Mouse (Mus musculus) liver (tissue): Measurements from ENCODE around the gene Eda.
A peak's percentile ranks its signal among the peaks of the same experiment; 100 is the strongest.

Source experiments
- DNase-seq: peaks from one replicate; pipeline ENCODE4 v3.0.0-alpha.2; 2020; ENCODE audit warnings: mixed read lengths

Eda gene

DNA sequence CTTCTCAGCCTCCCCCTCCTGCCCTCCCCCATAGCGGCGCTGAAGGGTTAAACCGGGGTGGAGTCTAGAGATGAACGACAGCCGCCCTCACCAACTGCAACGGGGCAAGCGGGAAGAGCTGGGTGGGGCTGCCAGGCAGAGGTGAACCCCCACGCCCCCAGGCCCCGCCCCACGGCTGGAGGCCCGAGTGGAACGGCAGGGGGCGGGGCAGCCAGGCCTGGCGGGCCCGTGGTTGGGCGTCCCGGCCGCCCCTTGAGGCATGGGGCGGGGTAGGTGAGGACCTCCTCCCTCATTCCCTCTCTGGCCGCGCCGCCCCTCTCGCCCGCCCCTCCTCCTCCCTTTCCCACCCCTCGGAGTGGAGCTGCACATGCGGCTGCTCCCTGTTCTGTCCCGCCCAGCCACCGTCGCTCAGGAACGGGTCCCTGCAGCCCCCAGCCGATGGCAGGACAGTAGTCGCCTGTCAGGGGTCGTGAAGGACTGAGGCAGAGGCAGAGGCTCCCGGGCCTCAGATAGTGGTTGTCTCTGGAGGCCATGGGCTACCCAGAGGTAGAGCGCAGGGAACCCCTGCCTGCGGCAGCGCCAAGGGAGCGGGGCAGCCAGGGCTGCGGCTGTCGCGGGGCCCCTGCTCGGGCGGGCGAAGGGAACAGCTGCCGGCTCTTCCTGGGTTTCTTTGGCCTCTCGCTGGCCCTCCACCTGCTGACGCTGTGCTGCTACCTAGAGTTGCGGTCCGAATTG lies at the start of gene Eda:
Eda (plus strand) TSS at position 357 of the 735 bp plus-strand sequence.
- DNase-seq = peak; percentile 89

DNA sequence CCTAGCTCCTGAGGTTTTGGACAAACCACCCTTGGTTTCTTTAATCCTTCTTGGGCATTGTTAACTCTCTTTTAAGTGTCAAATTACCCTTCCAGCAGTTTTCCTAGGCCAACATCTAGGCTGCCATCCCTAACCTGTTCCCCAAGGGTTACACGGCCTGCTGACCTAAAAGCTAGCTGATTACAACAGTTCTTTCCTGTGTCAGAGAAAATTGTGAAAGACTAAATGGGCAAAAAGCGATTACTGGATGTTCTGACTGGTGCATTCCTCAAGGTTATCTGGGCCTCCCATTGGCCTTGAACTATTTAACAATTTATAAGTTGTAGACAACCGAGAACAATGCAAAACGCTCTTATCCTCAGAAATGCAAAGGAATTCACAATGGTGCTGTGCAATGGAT lies 14.4 kb upstream of the Eda start:
- DNase-seq = no peak

DNA sequence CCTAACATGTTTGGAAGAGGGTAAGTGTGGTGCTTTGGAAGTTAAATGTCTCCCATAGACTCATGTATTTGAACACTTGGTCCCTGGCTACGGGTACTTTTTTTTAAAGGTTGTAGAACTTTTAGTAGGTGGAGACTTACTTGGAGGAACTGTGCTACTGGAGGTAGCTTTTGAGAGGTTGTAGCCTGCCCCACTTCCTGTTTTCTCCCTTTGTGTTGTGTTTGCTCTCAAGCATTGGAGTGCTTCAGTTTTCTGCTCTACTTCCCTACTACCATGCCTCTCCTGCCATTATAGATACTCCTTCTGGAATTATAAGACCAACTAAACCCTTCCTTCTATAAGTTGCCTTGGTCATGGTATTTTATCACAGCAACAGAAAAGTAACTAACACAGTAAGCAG lies 5.3 kb upstream of the Eda start:
- DNase-seq = no peak

DNA sequence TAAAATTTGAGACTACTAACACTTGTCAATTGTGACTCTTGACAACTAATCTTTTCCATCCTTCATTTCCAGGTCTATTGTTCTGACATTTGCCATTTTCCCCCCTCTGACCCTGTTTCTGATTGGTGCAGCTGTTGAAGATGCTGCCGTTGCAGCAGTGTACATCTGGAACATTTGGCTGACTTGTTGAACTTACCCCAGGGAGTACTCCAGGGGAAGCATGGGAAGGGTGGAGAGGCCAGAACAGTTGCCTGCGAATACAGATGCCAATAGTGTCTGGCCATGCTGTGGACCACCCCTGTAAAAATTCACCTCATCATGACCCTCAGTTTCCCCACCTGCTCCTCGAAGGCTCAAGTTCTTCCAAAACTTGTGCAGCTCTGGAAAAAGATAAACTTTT lies 1.0 kb upstream of the Eda start:
- DNase-seq = no peak

DNA sequence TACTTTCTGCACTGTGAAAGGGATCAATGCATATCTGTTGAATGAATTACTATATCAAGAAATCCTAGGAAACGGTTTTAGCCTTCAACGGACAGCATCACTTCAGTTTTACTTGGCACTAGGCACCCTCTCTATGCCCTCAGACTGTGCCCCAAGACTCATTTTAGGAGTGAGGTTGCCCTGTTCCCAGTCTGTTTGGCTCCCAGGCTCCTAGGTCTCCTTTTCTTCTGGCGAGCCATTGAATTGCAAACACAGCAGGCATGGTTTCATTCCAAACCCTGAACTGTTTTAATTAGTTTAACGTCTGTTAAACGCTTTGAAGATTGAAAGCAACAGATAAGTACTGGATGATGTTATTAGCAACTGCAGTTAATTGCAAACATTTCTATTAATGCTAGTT lies 603 bp upstream of the Eda start:
- DNase-seq = no peak

DNA sequence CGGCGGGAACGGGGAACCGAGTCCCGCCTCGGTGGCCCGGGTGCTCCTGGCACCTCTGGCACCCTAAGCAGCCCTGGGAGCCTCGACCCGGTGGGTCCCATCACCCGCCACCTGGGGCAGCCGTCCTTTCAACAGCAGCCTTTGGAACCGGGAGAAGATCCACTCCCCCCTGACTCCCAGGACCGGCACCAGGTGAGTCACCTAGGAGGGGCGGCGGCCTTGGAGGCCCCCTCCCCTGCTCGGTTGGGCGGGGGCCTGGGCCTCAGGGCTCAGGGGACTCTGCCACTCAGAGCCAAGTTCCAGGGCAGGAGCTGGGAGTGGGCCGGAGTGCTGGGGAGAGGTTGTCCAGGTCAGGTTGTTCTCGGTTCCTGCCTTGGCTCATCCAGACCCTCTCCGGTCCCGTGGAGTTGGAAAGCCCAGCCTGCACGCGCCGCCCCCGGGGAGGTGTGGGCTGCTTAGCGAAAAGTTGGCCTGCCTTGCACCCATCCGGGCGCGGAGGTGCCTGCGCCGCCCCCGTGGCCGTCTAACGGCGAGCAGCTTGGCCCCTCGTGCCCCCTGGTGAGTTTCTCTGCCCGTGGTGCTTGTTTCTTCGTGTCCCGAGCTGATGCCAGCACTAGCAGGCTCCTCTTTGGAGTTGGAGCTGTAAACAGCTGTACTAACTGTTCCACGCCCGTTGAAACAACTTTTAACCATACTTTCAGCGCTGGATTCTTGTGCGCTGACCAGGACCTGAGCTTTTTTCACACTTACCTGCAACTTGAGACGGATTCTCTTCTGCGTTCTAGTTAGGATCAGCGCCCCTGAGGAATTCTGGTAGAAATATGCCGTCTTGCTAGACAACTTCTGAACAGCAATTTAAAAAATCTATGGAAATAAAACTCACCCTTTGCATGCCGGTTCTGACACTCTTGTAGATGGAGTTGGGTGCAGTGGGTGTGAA lies 849 bp downstream of the Eda start:
- peak; percentile 28 for DNase-seq

DNA sequence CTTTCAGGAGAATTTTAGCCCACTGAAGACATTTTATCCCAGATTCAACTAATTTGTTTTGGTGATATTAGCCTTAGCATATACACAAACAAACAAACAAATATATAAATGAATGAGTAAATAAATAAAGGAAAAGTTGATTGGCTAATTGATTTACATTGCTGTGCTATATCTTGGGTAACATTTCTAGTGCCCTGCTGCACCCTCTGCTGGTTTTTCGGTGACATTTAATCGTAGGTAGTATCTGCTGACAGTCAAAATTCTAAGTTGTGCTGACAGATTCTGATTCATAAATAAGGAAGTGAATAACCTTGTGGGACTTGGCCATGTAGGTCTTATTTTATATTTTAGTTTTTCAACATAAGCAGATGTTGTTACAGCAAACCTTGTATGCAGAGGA lies 2.9 kb downstream of the Eda start:
- no peak for DNase-seq

DNA sequence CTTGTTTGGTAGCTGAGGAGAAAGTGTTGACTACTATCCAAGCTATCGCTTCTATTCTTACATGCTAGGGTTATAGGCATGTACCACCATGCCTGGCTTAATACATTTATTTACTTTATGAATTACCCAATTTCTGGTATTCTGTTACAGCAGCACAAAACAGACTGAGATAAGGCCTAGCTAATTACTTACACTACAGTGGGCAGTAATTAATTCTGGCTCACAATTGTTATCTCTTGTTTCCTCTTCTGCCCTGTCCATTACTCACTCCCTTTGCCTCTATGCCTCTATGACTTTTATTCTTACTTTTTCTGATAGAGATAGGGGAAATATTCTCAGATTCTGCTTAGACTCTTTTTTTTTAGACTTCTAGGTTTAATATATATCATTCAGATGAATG lies 18.0 kb downstream of the Eda start:
- DNase-seq = no peak

DNA sequence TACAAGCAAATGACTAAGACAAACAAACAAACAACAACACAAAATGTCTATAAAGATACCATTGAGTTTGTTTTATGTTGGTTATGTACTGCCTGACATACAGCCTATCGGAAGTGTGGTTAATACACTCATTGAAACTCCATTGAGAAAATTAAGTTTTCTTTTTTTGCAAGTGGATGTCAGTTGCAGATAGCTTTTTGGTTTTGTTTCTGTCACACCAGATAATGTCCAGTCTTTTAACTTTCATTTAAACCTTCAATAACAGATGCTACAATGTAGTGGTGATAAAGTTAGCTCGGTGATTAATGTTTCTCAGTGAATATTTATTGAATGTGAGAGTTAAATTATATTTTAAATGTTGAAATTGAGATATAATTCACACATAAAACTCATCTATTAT lies 23.9 kb downstream of the Eda start:
- DNase-seq = no peak

DNA sequence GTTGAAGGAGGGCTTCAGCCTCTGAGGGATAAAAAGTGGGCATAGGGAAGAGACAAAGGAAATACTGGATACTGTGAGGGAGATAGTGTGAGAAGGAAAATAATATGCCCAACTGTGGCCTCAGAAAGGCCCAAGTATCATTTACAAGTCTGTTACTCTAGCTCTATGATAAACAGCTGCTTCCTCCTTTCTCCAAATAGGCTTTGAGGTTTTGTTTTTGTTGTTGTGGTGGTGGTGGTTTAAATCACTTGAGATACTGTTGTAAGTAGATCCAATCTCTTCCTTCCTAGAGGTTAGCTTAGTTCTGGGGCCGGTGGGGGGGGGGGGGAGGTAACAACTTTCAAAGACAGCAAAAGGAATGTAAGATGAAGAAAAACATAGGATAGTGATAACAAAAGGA lies 143.0 kb downstream of the Eda start:
- DNase-seq = no peak

DNA sequence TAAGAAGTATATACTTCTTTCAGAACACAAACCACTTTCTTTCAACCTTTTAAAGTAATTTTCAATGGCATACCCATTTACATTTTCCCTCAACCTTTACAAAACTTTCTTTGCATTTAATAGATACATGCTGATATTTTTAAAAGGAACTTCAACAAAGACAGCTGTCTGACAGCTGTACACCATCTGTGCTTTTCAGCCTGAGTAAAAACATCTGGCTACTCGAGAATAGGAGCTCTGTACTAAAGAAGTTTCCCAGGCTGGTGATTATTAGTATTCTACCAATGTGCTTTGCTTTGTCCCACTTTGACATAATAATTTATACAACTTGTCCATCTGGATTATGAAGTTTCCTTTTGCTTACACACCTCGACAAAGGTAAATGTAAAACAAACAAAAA lies 219.9 kb downstream of the Eda start:
- no peak for DNase-seq

DNA sequence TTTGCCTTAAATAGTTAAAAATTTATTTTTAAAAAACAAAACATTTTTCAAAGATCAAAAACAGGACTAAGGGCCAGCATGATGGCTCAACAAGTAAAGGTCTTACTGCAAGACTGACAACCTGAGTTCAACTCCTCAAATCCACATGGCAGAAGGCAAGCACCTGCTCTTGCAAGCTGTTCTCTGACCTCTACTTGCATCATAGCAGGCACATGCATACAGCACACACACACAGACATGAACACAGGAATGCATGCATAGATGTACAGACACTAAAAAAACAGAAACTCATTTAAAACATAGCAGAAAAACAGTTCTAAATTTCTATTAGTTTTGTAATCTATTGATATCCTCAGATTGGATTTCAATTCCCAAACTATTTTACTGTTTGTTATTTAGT lies 338.2 kb downstream of the Eda start:
- DNase-seq = no peak

DNA sequence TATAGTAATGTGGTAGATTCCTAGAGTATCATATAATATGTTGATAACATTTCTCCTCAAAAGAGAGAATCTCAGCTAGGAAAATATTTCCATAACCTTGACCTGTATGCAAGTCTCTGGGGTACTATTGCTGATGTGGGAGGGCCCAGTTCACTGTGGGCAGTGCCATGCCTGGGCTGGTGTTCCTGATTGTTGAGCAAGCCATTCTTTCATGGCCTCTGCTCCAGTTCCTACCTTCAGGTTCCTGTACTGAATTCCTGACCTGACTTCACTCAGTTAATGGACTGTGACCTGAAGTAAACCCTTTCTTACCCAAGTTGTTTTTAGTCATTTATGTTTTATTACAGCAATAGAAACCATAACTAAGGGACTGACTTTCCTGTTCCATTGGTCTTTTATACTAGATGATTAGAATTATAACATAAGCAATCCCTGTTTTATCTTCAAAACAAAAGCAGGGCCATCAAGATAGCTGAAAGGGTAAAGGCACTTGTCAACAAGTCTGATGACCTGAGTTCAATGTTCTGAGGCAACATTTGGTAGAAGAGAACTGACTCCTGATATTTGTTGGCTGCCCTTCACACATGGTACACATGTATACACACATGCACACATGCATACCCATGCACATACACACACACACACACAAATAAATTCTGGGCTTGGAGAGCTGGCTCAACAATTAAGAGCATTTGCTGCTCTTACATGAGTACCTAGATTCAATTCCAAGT lies 338.9 kb downstream of the Eda start:
- DNase-seq = no peak

DNA sequence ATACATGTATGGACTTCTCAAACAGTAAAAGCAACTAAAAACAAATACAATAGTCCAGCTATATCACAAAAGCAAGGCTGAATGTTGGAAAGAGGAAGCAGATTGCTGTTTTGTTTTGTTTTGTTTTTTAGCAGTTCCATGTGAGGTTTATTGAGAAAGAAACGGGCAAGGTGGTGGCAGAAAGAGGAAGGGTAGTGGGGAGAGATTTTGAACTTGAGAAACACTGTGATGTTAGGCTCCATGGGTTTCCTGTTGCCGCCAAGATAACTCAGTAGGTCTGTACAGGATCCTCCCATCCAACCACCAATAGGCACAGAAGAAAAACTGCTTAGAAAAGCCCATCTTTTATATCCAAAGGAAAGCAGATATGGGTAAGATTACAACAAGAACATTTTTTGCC lies 365.3 kb downstream of the Eda start:
- DNase-seq = no peak

DNA sequence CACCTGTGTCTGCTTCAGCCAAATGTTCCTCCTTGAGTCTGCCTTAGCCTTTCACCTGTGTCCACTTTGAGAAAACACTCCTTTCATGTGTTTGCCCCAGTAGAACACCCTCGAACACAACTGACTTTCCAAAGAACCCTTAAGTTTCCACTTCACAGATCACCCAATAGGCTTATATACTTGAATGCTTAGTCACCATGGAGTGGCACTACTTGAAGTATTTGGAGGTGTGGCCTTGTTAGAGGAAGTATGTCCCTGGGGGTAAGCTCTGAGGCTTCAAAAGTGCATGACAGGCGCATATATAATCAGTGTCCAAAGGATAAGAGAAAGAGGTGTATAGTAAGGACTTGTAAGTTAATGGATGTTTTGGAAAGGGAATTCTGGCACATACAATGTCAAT lies 369.0 kb downstream of the Eda start:
- DNase-seq = no peak

DNA sequence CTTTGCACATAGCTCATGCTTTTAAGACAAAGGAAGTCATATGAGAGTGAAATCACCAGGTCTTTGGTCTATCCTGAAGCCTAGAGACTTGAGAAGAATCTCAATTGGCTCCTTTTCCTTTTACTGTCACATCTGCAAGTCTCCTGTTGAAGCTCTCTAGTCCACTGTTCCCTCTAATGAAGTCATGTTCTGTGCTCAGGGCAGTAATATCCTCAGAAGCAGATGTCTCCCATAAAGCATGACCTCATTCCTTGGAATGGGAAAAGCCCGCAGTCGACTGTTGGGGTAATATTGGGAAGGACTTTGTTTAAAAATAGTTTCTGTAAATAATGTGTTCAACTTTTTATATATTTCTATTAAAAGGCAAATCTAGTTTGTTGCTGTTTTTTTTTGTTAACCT lies 381.6 kb downstream of the Eda start:
- no peak for DNase-seq

DNA sequence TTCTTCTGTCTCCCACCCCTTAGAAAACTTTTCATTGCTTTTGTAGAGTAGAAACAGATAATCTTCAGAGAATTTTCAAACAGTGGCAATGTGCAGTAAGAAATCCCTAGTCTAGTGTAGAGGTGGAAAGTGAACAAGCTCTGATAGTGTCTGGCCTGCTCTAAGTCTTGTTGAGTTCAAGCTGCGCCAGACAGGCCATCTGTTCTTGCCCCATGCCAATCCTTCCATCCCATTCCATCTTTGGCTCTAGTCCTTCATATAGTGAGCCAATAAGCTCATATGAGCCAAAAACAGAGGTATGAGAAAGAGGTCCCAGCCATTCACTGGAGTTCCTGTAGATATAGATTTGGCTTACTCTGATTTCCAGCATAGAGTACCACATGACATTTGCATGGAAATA lies 414.5 kb downstream of the Eda start:
- no peak for DNase-seq

DNA sequence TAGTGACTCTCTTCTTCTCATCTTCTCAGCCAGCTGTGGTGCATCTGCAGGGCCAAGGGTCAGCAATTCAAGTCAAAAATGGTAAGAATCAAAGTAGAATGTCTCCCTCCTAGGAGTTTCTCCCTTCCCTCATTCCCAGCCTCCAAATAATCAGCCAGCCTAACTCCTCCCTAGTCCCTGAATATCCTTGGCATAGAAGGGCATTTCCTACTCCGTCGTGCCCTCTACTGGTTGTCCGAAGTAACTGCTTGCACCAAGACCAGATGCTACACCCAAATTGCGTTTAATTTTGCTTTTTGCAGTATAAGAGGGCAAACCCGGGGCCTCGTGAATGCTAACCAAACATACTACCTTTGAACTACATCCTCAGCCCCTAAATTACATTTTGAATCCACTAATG lies 416.9 kb downstream of the Eda start:
- DNase-seq = peak; percentile 20

DNA sequence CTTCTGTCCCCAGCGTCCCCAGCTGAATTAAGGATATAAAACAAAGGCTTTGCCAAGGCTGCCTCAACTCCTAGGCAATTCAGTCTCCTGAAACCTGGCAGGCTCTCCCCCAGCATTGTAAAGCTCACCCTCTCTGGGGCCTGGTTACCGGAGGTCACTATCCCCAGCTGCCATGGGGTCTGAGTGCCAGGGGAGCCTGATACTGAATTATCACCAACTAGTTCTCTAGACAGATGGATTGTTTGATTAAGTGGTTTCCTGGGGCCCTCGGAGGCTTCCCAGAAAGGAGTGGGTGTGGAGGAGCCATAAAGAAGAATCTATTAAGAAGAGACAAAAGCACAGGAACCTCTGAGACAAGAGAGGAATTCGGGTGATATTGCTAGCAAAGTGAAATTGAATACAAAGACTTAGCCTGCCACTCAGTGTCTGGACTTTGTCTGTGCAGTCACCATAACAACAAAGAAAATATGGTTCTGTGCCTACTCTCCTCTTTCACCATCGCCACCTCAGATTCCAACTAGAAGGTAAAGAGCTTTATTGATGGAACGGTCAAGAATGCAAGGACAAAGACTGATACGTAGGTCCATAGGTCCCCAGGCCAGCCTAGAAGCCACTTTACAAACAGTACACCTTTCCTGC lies 418.9 kb downstream of the Eda start:
- DNase-seq = peak; percentile 29

DNA sequence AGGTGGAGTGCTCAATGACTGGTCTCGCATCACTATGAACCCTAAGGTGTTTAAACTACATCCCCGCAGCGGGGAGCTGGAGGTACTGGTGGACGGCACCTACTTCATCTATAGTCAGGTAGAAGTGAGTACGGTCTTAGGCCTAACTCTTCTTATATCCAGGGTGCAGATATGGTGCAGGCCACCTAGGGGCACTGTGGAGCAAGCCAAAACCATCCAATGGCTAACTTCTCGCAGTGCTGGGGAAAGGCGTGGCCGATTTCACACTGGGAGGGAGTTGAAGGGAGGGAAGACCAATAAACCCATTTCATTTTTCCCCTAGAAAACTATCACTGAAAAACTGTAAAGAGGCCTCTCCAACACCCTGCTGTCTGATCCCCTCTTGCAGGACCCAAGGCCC lies 419.6 kb downstream of the Eda start:
- peak; percentile 61 for DNase-seq

DNA sequence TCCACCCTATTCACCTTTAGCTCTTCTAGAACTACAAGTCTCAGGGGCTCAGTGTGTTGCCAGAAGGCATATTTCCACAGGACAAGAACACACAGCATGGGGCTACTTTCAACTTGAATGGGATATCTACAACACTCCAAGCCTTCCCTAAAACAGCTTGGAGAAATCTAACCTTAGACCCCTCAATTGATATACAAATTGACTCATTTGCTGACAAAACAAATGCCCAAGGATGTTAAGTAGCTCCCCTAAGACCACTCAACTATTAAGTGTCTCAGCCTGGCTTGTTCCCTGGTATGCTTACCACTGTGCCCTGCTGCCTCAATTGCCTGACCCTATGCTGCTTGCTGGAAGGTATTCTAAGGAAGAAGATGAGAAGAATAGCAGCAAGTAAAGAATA lies 425.5 kb downstream of the Eda start:
- DNase-seq = no peak

DNA sequence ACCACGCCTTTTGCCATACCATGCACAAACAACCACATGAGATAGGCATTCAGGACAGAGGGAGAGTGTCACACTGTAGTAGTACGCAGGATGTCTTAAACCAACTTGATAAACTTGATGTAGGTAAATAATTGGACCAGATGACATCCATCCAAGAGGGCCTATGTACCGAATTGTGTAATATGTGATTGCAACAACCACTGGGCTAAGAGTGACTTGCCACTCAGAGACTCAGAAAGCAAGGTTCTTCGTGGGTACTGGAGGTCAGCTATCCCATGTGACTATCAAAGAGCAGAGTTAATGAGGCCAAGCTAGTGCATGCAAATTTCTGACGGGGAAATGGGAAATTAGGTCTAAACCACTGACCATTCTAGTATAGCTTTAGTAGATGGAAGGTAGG lies 426.3 kb downstream of the Eda start:
- DNase-seq = no peak

DNA sequence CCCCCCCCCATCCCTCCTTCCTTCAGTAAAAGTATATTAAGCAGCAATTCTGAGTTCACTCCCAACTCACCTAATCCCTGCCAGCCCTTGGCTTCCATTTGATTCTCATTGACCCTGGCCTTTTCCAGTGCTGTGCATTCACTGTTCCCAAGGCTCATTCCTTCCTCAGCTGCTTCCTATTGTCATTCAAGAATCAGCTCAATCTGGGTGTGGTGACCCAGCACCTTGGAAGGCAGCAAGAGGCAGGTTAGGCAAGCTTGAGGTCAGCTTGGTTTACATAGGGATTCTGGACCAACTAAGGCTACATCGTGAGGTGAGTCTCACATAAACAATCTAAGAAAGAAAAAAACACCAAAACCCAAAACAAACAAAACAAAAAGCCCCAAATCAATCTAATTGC lies 433.8 kb downstream of the Eda start:
- no peak for DNase-seq
